Mouse (Mus musculus) frontal cortex, postnatal 36 days (tissue): ENCODE data around the gene Rrnad1.

Experiments used
- DNase-seq, 2 experiments: peaks; one replicate each; pipeline ENCODE4 v3.0.0; 2022; ENCODE audit warnings: low spot score in 2 of 2

Rrnad1 gene

GRCm38 (mm10) chr3:87884291-87884690 lies 46.2 kb downstream of the Rrnad1 start:
- no peak for DNase-seq

- DNase-seq = no peak
Observed at GRCm38 (mm10) chr3:87877730-87878129, 52.8 kb downstream of the Rrnad1 start.
